ENCODE assay signal across 35 mouse cellular contexts in genomic region chr10:107219621-107220370, GRCm38 (mm10). TPM values are rescaled to one million over a fixed set of nuclear protein-coding genes. Genes with fewer than 3 reads are reported as not detected.
"Had no signal": no experiment of that assay in that cellular context is flagged by ENCODE, and none has a peak within 500 bp of the region (broad histone marks: within the 10 kb centered on the region; RNA-seq: fewer than 3 reads in every experiment).

No protein-coding gene starts in this region.

- H3K27me3 ChIP-seq: limb, embryonic 12.5 days; limb, embryonic 13.5 days; limb, embryonic 15.5 days; liver, embryonic 12.5 days; liver, embryonic 13.5 days; liver, embryonic 15.5 days; lung, embryonic 15.5 days; megakaryocyte, embryonic 14.5 days; midbrain, embryonic 12.5 days; midbrain, embryonic 13.5 days; midbrain, embryonic 15.5 days; neural tube, embryonic 12.5 days had no signal

- H3K4me2 ChIP-seq: limb, embryonic 12.5 days; limb, embryonic 13.5 days; limb, embryonic 15.5 days; liver, embryonic 11.5 days; liver, embryonic 12.5 days; liver, embryonic 13.5 days; liver, embryonic 15.5 days; lung, embryonic 14.5 days; lung, embryonic 15.5 days; midbrain, embryonic 12.5 days; midbrain, embryonic 13.5 days; midbrain, embryonic 15.5 days; neural tube, embryonic 12.5 days had no signal

- H3K9me3 ChIP-seq: limb, embryonic 10.5 days; limb, embryonic 12.5 days; limb, embryonic 13.5 days; limb, embryonic 15.5 days; liver, embryonic 12.5 days; liver, embryonic 15.5 days; lung, embryonic 15.5 days; midbrain, embryonic 10.5 days; midbrain, embryonic 12.5 days; midbrain, embryonic 13.5 days; midbrain, embryonic 15.5 days; neural tube, embryonic 12.5 days had no signal

- ATAC-seq: liver, embryonic 12.5 days; liver, postnatal 0 days; lung, postnatal 0 days; midbrain, embryonic 13.5 days; midbrain, embryonic 15.5 days; midbrain, embryonic 16.5 days had no signal

- H3K4me1 ChIP-seq: limb, embryonic 10.5 days; limb, embryonic 12.5 days; limb, embryonic 13.5 days; limb, embryonic 15.5 days; liver, embryonic 12.5 days; liver, embryonic 13.5 days; liver, embryonic 15.5 days; lung, embryonic 15.5 days; megakaryocyte, embryonic 14.5 days; midbrain, embryonic 10.5 days; midbrain, embryonic 12.5 days; midbrain, embryonic 13.5 days; midbrain, embryonic 15.5 days; neural tube, embryonic 12.5 days had no signal

- H3K4me3 ChIP-seq: limb, embryonic 10.5 days; limb, embryonic 12.5 days; limb, embryonic 13.5 days; limb, embryonic 15.5 days; liver, embryonic 12.5 days; liver, embryonic 13.5 days; liver, embryonic 15.5 days; lung, embryonic 15.5 days; megakaryocyte, embryonic 14.5 days; midbrain, embryonic 10.5 days; midbrain, embryonic 12.5 days; midbrain, embryonic 13.5 days; midbrain, embryonic 15.5 days; myocyte; neural tube, embryonic 12.5 days had no signal

- H3K36me3 ChIP-seq: limb, embryonic 10.5 days; limb, embryonic 12.5 days; limb, embryonic 13.5 days; limb, embryonic 15.5 days; liver, embryonic 12.5 days; liver, embryonic 13.5 days; liver, embryonic 15.5 days; lung, embryonic 15.5 days; midbrain, embryonic 10.5 days; midbrain, embryonic 12.5 days; midbrain, embryonic 13.5 days; midbrain, embryonic 15.5 days; neural tube, embryonic 12.5 days had no signal

- H3K9ac ChIP-seq: limb, embryonic 12.5 days; limb, embryonic 13.5 days; limb, embryonic 15.5 days; liver, embryonic 12.5 days; liver, embryonic 13.5 days; liver, embryonic 14.5 days; liver, embryonic 15.5 days; liver, postnatal 0 days; lung, embryonic 14.5 days; lung, embryonic 15.5 days; midbrain, embryonic 12.5 days; midbrain, embryonic 13.5 days; midbrain, embryonic 15.5 days; neural tube, embryonic 12.5 days had no signal

- H3K27ac ChIP-seq: limb, embryonic 10.5 days; limb, embryonic 12.5 days; limb, embryonic 13.5 days; limb, embryonic 15.5 days; liver, embryonic 12.5 days; liver, embryonic 13.5 days; liver, embryonic 14.5 days; liver, embryonic 15.5 days; lung, embryonic 15.5 days; macrophage; midbrain, embryonic 10.5 days; midbrain, embryonic 12.5 days; midbrain, embryonic 13.5 days; midbrain, embryonic 15.5 days; neural tube, embryonic 12.5 days had no signal

- DNase-seq: left cerebral cortex, postnatal 4 days; liver; liver, embryonic 13.5 days; liver, postnatal 0 days; lung, adult 18-20 months; lung, adult 2 months; lung, embryonic 14.5 days; lung, postnatal 10 days; lung, postnatal 14 days; lung, postnatal 36 days; lung, postnatal 4 days; midbrain, embryonic 14.5 days had no signal

RNA-seq across cellular contexts. Expression of gene Lin7a, which starts 51.7 kb away (rescaled TPM):
- total RNA-seq: megakaryocyte progenitor cell, adult 5-6 weeks; megakaryocyte, adult 5-6 weeks; megakaryocyte-erythroid progenitor cell, adult 5-6 weeks; monocyte, adult 5-6 weeks had no signal
- polyA plus RNA-seq: lung, adult 2 months; macrophage had no signal
